Mouse (Mus musculus) MEL (cell line): ENCODE data around the gene Ripk3. TPM values are rescaled to one million over a fixed set of nuclear protein-coding genes. Genes with fewer than 3 reads are reported as not detected.

Experiments used
- DNase-seq: peaks from one replicate; pipeline ENCODE4 v3.0.0; 2011; ENCODE audit warnings: low read depth, low spot score
- H3K27ac ChIP-seq: 2 replicates; pipeline ENCODE4 v1.5.1; 2012; ENCODE audit warnings: low read depth, mild to moderate bottlenecking, control low read depth, low read length, moderate library complexity; ENCODE audit not compliant: control insufficient read depth
- H3K27me3 ChIP-seq, 2 experiments: fragments of 150-350 bp in 1 of 2; sonication (generic) in 1 of 2; 2 replicates each; pipeline ENCODE4 v1.6.1; 2012; ENCODE audit warnings: low read length in 2 of 2, mild to moderate bottlenecking in 2 of 2, improper control_type of control experiment in 1 of 2, moderate library complexity in 1 of 2; ENCODE audit not compliant: insufficient read depth in 2 of 2, control insufficient read depth in 1 of 2
- H3K36me3 ChIP-seq, 2 experiments: 2 replicates each; pipeline ENCODE4 v1.6.1; 2012 to 2014; ENCODE audit warnings: low read length in 2 of 2, improper control_type of control experiment in 1 of 2, inconsistent platforms in 1 of 2, mild to moderate bottlenecking in 1 of 2; ENCODE audit not compliant: insufficient read depth in 2 of 2, control insufficient read depth in 1 of 2
- H3K4me1 ChIP-seq, 2 experiments: fragments of 150-350 bp in 1 of 2; sonication (generic) in 1 of 2; 2 replicates each; pipeline ENCODE4 v1.6.1; 2012; ENCODE audit warnings: low read length in 2 of 2, improper control_type of control experiment in 1 of 2, mild to moderate bottlenecking in 1 of 2; ENCODE audit not compliant: insufficient read depth in 2 of 2, control insufficient read depth in 1 of 2
- H3K4me3 ChIP-seq, 2 experiments: fragments of 150-350 bp in 1 of 2; sonication (generic) in 1 of 2; 2 replicates each; pipeline ENCODE4 v1.5.1; 2012; ENCODE audit warnings: low read depth in 2 of 2, low read length in 2 of 2, mild to moderate bottlenecking in 2 of 2, moderate library complexity in 2 of 2, control low read depth in 1 of 2, improper control_type of control experiment in 1 of 2; ENCODE audit not compliant: control insufficient read depth in 1 of 2, insufficient read depth in 1 of 2
- H3K79me2 ChIP-seq: 2 replicates; pipeline ENCODE4 v1.6.1; 2012; ENCODE audit warnings: mild to moderate bottlenecking, low read length, moderate library complexity; ENCODE audit not compliant: control insufficient read depth, poor library complexity, insufficient read depth
- H3K9ac ChIP-seq: 2 replicates; pipeline ENCODE4 v1.6.1; 2012; ENCODE audit warnings: low read depth, mild to moderate bottlenecking, control low read depth, low read length, moderate library complexity; ENCODE audit not compliant: control insufficient read depth, poor library complexity, severe bottlenecking
- H3K9me3 ChIP-seq: fragments of 150-350 bp; sonication (generic); replicated peaks from 2 replicates; pipeline ENCODE4 v1.6.1; 2012; ENCODE audit warnings: mild to moderate bottlenecking, low read length, improper control_type of control experiment, moderate library complexity; ENCODE audit not compliant: insufficient read depth
- CHD1 ChIP-seq: IDR thresholded peaks from 2 replicates; pipeline ENCODE4 v1.6.1; 2012; ENCODE audit warnings: low read depth, mild to moderate bottlenecking, inconsistent platforms, low read length, improper control_type of control experiment
- CHD2 ChIP-seq: IDR thresholded peaks from 2 replicates; pipeline ENCODE4 v1.6.1; 2011; ENCODE audit warnings: low read length, improper control_type of control experiment
- CTCF ChIP-seq, 3 experiments: IDR thresholded peaks in 2 of 3; conservative IDR thresholded peaks in 1 of 3; 2 replicates each; pipeline ENCODE4 v1.5.1; 2011 to 2012; ENCODE audit warnings: low read length in 3 of 3, low read depth in 2 of 3, mild to moderate bottlenecking in 2 of 3, improper control_type of control experiment in 1 of 3, inconsistent platforms in 1 of 3, mixed read lengths in 1 of 3, moderate library complexity in 1 of 3; ENCODE audit not compliant: control insufficient read depth in 1 of 3, insufficient read depth in 1 of 3, poor library complexity in 1 of 3, severe bottlenecking in 1 of 3
- ETS1 ChIP-seq: IDR thresholded peaks from 2 replicates; pipeline ENCODE4 v1.6.1; 2012; ENCODE audit warnings: low read depth, mild to moderate bottlenecking, inconsistent platforms, low read length, improper control_type of control experiment, moderate library complexity
- GABPA ChIP-seq: IDR thresholded peaks from 2 replicates; pipeline ENCODE4 v1.6.1; 2012; ENCODE audit warnings: low read depth, mild to moderate bottlenecking, inconsistent platforms, low read length, improper control_type of control experiment, moderate library complexity
- GATA1 ChIP-seq: IDR thresholded peaks from 2 replicates; pipeline ENCODE4 v1.6.1; 2011; ENCODE audit warnings: low read depth, low read length, improper control_type of control experiment
- JUND ChIP-seq: IDR thresholded peaks from 2 replicates; pipeline ENCODE4 v1.6.1; 2011; ENCODE audit warnings: low read depth, mild to moderate bottlenecking, improper control_type of control experiment, low read length
- KAT2A ChIP-seq: conservative IDR thresholded peaks from 2 replicates; pipeline ENCODE4 v1.6.1; 2012; ENCODE audit warnings: low read depth, low read length, improper control_type of control experiment, inconsistent platforms
- MAX ChIP-seq: IDR thresholded peaks from 2 replicates; pipeline ENCODE4 v1.6.1; 2011; ENCODE audit warnings: low read length, improper control_type of control experiment
- MAZ ChIP-seq: IDR thresholded peaks from 2 replicates; pipeline ENCODE4 v1.6.1; 2012; ENCODE audit warnings: low read depth, mild to moderate bottlenecking, inconsistent platforms, low read length, improper control_type of control experiment
- NELFE ChIP-seq: IDR thresholded peaks from 2 replicates; pipeline ENCODE4 v1.6.1; 2011; ENCODE audit warnings: low read depth, low read length, improper control_type of control experiment
- SMC3 ChIP-seq: IDR thresholded peaks from 2 replicates; pipeline ENCODE4 v1.6.1; 2011; ENCODE audit warnings: low read depth, low read length, improper control_type of control experiment
- TBP ChIP-seq: IDR thresholded peaks from 2 replicates; pipeline ENCODE4 v1.8.0; 2011; ENCODE audit warnings: low read depth, low read length, improper control_type of control experiment
- UBTF ChIP-seq: IDR thresholded peaks from 2 replicates; pipeline ENCODE4 v1.6.1; 2012; ENCODE audit warnings: low read depth, mild to moderate bottlenecking, inconsistent platforms, low read length, improper control_type of control experiment, moderate library complexity, borderline replicate concordance; ENCODE audit not compliant: insufficient read depth
- USF2 ChIP-seq, 2 experiments: IDR thresholded peaks; 2 replicates each; pipeline ENCODE4 v1.6.1; 2011 to 2012; ENCODE audit warnings: improper control_type of control experiment in 2 of 2, low read length in 2 of 2, borderline replicate concordance in 1 of 2, inconsistent platforms in 1 of 2, low read depth in 1 of 2, mild to moderate bottlenecking in 1 of 2; ENCODE audit not compliant: insufficient read depth in 1 of 2
- ZMIZ1 ChIP-seq: IDR thresholded peaks from 2 replicates; pipeline ENCODE4 v1.6.1; 2012; ENCODE audit warnings: low read depth, mild to moderate bottlenecking, inconsistent platforms, low read length, improper control_type of control experiment, moderate library complexity
- ZNF384 ChIP-seq: IDR thresholded peaks from 2 replicates; pipeline ENCODE4 v1.6.1; 2012; ENCODE audit warnings: low read depth, mild to moderate bottlenecking, inconsistent platforms, low read length, improper control_type of control experiment
- polyA plus RNA-seq, 2 experiments: library from polyadenylated mRNA; stranded (reverse) in 1 of 2; unstranded in 1 of 2; fragments of >175 nt in 1 of 2; fragments of >200 nt in 1 of 2; gene quantifications; 2 replicates each; pipeline versions ENCODE4 v1.2.1 to v1.2.4; 2012; ENCODE audit warnings: low replicate concordance in 2 of 2, low read depth in 1 of 2; ENCODE audit not compliant: insufficient read length in 2 of 2, insufficient read depth in 1 of 2, missing spikeins in 1 of 2
- total RNA-seq: library from RNA; depleted of rRNA; stranded (reverse); fragments of 300-350 nt; gene quantifications from 2 replicates; pipeline ENCODE4 v1.2.3, GENCODE M21; 2012

The Ripk3 gene
- total and polyA plus RNA-seq, 3 experiments = 67.1 to 124 (median 123) TPM

DNA sequence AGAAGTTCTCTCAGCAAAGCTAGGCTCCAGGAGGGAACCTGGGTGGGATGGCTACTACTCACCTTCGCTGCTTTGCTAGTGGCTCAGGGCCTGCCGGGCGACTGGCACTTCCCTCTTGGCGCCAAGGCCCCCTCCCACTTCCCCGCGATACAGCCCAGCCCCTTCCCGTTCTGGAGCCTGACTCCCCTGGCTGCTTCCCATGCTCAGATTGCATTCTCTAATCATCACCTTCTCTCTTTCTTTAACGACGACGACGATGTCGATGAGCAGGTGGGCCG lies 4.8 kb downstream of the Ripk3 start, which contains the start of gene Adcy4:
Adcy4 (minus strand) TSS at position 138 of the 278 bp plus-strand sequence.
- H3K79me2 ChIP-seq = no peaks in the 10 kb centered on the region; the same call in 1 of the 2 replicates
- no peaks in the 10 kb centered on the region for H3K9me3 ChIP-seq
- no peaks in the 10 kb centered on the region for H3K27me3 ChIP-seq
- H3K4me1 ChIP-seq = peaks cover 0 to 13% of the 10 kb centered on the region in 2 experiments; a peak in 2 of 4 replicates
- peaks cover 0 to 4% of the 10 kb centered on the region in 2 experiments; a peak in 1 of 4 replicates for H3K36me3 ChIP-seq
- no peak within 1 kb of the TSS for H3K9ac ChIP-seq
- TF ChIP-seq ZMIZ1 (no peak), SMC3 (no peak), ETS1 (no peak), ZNF384 (no peak), NELFE (no peak), UBTF (no peak), GABPA (no peak), CHD1 (no peak), MAZ (no peak), MAX (no peak)
- H3K4me3 ChIP-seq = no peak within 1 kb of the TSS
- no peak for DNase-seq
- no peak within 1 kb of the TSS for H3K27ac ChIP-seq

DNA sequence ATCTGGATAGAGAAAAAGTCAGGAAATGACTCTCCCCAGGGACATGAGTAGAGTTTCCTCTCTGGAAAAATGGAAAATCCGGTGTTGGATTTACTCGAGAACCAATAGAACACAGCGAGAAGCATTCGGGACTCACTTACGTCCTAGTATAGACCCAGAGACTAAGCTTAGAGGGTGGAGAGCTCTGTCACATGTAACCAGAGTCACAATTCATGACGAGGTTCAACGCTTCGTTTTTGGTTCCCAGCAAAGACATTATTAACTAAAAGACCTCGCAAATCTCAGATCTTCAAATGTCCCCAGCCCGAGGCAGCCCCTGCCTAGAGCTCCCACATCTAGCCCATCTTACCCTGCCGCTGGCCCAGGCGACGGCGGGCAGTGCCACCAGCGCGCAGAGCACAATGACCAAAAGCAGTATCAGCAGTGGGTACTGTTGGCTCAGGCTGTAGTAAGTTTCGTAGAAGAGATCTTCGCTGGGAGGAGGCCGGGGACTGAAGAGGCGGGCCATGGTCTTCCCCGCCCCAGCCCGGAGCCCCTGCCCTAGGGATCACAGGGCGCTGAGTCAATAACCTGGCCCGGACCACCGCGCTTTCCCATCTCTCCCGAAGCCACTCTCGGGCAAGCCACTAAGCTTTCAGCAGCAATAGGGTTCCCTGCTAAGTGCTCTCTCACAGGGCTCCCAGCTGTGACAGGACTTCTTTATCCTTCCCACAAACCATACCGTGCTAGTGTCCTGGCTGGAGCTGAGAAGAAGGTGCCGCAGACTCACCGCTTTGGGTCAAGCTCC lies 5.3 kb downstream of the Ripk3 start:
- no peak overlapping the region for H3K4me3 ChIP-seq
- DNase-seq = no peak
- no peaks in the 10 kb centered on the region for H3K9me3 ChIP-seq
- TF ChIP-seq GATA1 (no peak), MAX (no peak), KAT2A (no peak), JUND (no peak), ZNF384 (no peak), GABPA (no peak), SMC3 (no peak), CTCF (IDR thresholded peaks at IDR 0.05 in 2 of 3, conservative IDR thresholded peaks at IDR 0.05 in 1 of 3; ENCODE audit: control insufficient read depth in 1 of 3, insufficient read depth in 1 of 3, low read depth in 2 of 3, low read length in 3 of 3, poor library complexity in 1 of 3, severe bottlenecking in 1 of 3) (no peak), CHD2 (no peak), USF2 (IDR thresholded peaks at IDR 0.05; ENCODE audit: borderline replicate concordance in 1 of 2, insufficient read depth in 1 of 2, low read depth in 1 of 2, low read length in 2 of 2) (no peak), NELFE (no peak), CHD1 (no peak), TBP (no peak)
- no peaks in the 10 kb centered on the region for H3K27me3 ChIP-seq
- H3K4me1 ChIP-seq = peaks cover 0 to 13% of the 10 kb centered on the region in 2 experiments; a peak in 2 of 4 replicates
- peaks cover 0 to 4% of the 10 kb centered on the region in 2 experiments; a peak in 1 of 4 replicates for H3K36me3 ChIP-seq
- no peak overlapping the region for H3K27ac ChIP-seq
- H3K79me2 ChIP-seq = no peaks in the 10 kb centered on the region; the same call in 1 of the 2 replicates
- H3K9ac ChIP-seq = no peak overlapping the region
